Mouse (Mus musculus): ENCODE data around the gene Ndrg4. TPM values are rescaled to one million over a fixed set of nuclear protein-coding genes. Genes with fewer than 3 reads are reported as not detected.
A peak's percentile ranks its signal among the peaks of the same experiment; 100 is the strongest.
"Not testable (repeated sequence)": the region's sequence is repeated elsewhere in the genome, so short reads cannot be mapped to it uniquely, and the experiment has no call there.

Ndrg4 gene
- 1 to 10 TPM; 4.6 to 5.9 TPM for total RNA-seq (2021)
- long read RNA-seq, experiment 1, partial matches to known transcripts = 0 of 5 reads
- long read RNA-seq, experiment 1, other reads (novel, unspliced or antisense) = 3 of 5 reads
- long read RNA-seq, experiment 2, transcript Ndrg4-203 (14 exons, 2,738 nt) = major isoform, 5 of 12 reads
- long read RNA-seq, experiment 2, partial matches to known transcripts = 3 of 12 reads
- long read RNA-seq, experiment 2, other reads (novel, unspliced or antisense) = 1 of 12 reads

DNA sequence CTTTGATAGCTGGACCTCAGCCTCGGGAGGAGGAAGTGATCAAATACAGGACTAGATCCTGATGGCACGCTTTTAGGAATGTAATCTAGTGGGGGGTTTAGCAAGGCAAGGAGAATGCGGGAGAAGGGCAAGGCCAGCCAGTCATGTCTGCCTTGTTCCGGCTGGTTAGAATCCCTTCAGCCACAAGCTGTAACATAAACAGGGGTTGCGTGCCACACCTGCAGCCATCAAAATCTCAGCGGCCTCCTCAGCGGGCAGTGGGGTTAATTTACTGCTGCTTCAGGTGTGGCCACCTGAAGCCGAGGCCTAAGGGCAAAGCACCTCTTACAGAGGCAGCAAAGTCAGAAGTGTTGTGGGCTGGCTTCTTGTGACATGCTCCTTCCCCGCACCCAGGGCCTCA is at the start of gene Ndrg4:
Ndrg4 (plus strand) TSS at position 350 of the 400 bp plus-strand sequence.
- DNase-seq = no peak

- DNase-seq = no peak
Measured at GRCm38 (mm10) chr8:95632840-95633239, 43.9 kb upstream of the Ndrg4 start.

GRCm38 (mm10) chr8:95633262-95634062 is 43.3 kb upstream of the Ndrg4 start, which contains the start of gene Gins3:
TSS of gene Gins3 (plus strand) at chr8:95633453.
- DNase-seq = peak; percentile 90

- no peak for DNase-seq
Measured at GRCm38 (mm10) chr8:95634063-95634340, 42.8 kb upstream of the Ndrg4 start.

DNA sequence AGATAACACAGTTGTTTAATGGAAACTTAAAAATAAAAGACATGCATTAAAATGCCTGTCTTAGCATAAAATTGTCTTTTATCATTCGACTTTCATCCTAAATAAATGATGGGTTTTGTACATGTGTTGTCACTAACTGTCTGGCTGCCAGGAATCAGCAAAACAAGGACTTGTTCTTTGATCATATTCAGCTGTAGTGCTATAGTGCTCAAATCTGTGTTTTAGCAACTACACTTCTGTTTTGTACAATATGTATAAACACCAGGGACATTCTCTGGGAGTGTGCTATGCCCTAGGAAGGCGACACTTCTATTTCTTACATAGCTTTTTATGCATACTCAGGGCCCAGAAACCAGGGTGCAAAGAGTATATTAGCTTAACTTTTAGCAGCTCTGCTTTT is 31.8 kb upstream of the Ndrg4 start:
- DNase-seq = no peak

- DNase-seq = no peak
Measured at GRCm38 (mm10) chr8:95648251-95648650, 28.5 kb upstream of the Ndrg4 start.

DNA sequence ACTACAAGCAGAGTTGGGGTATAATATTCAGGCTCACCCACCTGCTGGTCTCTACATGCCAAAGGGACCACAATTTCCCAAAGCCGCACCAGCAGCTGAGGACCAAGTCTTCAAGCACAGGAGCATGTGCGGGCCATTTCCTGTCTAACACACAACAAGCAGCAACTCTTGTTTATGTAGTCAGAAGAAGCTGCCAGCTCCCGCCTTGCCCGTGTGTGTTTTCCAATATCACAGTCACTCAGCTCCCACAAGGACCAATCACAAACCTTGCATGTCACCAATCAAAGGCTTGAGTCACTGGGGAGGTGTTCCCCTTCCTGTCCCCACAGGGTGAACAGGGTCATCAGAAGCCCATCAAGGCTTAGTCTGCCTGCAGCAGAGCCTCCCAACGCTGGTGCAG is 23.4 kb upstream of the Ndrg4 start:
- no peak for DNase-seq

DNA sequence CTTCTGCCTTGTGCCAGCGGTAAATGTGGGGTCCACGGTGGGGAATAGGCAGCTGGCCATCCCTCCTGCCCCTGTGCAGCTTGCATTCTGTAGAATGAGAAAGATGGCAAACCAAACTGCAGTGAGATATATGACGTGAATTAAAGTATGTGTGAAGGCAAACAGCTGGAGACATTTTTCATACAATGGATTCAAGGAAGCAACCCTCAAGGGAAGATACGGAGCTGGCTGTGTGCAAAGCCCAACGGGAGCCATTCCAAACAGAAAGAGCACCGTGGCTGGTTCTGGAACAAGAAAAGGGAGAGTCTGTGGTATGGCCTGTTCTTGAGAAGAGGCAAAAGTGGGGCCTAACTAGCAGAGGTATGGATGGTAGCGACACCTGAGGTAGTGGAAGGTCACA is 20.9 kb upstream of the Ndrg4 start:
- no peak for DNase-seq

DNA sequence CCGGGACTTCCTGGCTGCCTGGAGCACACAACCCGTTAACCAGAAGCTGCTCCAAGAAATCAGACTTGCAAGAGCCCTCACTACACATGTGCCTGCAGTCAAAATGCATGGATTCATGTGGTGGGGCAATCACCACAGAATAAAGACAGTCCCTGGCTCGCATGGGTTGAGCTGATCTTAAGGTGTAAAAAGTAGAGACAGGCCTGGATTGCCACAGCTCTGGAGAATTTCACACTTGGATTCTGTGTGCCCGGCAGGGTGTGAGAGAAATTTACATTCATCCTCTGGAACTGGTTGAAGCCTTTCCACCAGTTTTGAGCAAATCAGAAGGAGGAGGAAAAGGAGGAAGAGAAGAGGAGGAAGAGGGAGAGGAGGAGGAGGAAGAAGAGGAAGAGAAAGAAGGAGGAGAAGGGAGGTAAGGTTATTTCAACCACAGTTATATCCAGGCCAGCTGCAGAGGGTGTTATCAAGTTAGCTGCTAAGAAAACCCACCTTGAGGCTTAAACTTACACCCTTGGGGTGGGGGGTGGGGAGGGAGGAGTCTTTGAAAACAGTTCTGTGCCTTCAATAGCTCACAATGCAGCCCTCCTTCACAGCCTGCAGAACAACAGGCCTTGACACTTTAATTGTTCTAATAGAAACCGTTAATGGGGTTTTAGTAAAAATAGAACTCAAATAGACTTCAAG is 20.3 kb upstream of the Ndrg4 start:
- no peak for DNase-seq

GRCm38 (mm10) chr8:95657523-95657922 is 19.3 kb upstream of the Ndrg4 start:
- no peak for DNase-seq

GRCm38 (mm10) chr8:95660334-95660882 is 16.4 kb upstream of the Ndrg4 start:
- no peak for DNase-seq

- DNase-seq = no peak
Measured at GRCm38 (mm10) chr8:95661085-95661484, 15.7 kb upstream of the Ndrg4 start.

- DNase-seq = no peak
Measured at GRCm38 (mm10) chr8:95661575-95661974, 15.2 kb upstream of the Ndrg4 start.

- DNase-seq = no peak
Measured at GRCm38 (mm10) chr8:95662885-95663598, 13.7 kb upstream of the Ndrg4 start.

DNA sequence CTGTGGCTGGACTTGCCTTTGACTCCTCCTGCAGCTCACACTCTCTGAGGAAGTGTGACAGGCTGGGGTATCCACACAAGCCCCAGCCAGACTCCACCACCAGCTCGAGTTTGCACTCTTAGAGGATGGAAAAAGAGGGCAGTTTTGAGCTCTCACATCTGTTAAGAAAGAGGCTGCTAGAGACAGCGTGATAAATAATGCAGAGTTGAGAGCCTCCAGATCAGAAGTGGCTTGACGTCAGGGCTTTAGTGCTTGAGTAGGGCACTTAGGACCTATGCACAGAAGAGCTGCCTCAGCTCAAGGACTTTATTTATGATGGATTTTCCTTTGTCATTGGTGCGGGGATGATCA is 13.2 kb upstream of the Ndrg4 start:
- no peak for DNase-seq

- not testable (repeated sequence) for DNase-seq
Measured at GRCm38 (mm10) chr8:95665813-95666452, 10.8 kb upstream of the Ndrg4 start.

- DNase-seq = no peak
Measured at GRCm38 (mm10) chr8:95668163-95668958, 8.4 kb upstream of the Ndrg4 start.

- no peak for DNase-seq
Measured at GRCm38 (mm10) chr8:95669967-95670366, 6.8 kb upstream of the Ndrg4 start.

DNA sequence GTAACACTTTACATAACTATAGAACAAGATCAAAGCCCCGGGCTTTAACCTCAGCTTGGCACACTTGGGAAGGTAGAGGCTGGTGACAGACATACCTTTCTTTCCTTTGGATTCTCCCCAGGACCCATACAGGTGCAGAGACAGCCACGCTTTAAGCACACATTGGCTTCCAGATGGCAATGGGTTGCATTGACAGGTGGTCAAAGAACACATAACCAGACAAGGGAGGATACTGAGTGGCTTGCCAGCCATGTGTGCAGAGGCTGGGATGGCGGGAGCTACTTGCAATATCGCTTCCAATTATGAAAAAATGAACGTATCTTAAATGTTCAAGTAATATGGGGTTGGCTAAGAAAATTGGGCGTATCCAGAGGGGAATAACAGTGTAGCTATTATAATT is 4.9 kb upstream of the Ndrg4 start:
- DNase-seq = no peak

GRCm38 (mm10) chr8:95672811-95673210 is 4.0 kb upstream of the Ndrg4 start:
- DNase-seq = no peak

- DNase-seq = no peak
Measured at GRCm38 (mm10) chr8:95677591-95678023, 827 bp downstream of the Ndrg4 start.
